Comparison of ENCODE assay signal across 12 mouse cellular contexts in genomic region chr4:137925176-137925575, GRCm38 (mm10).
DNase-seq lines count a peak whose midpoint lies in the region; ATAC-seq and TF ChIP-seq lines count a peak whose summit lies in the region.
"Had no signal": no experiment of that assay in that cellular context is flagged by ENCODE, and none has a peak within 500 bp of the region (broad histone marks: within the 10 kb centered on the region; RNA-seq: fewer than 3 reads in every experiment).

No protein-coding gene starts in this region.

- peaks cover 49% of the 10 kb centered on the region for H3K36me3 ChIP-seq in heart, embryonic 12.5 days
- 0 out of 2 replicates have a peak, but pooled peaks cover 4% of the 10 kb centered on the region for H3K36me3 ChIP-seq in lung, embryonic 16.5 days (ENCODE audit: control insufficient read depth, insufficient read depth, low read length)

- 60% methylated on average over 4 of the region's 4 CpGs for WGBS in heart, embryonic 12.5 days
- WGBS in lung, embryonic 16.5 days = 64% methylated on average over 4 of the region's 4 CpGs

- H3K9ac ChIP-seq in heart, embryonic 12.5 days = no peak overlapping the region
- no peak overlapping the region for H3K9ac ChIP-seq in lung, embryonic 16.5 days (ENCODE audit: low read length)
- H3K9ac ChIP-seq: limb, embryonic 13.5 days had no signal

- H3K4me3 ChIP-seq in heart, embryonic 12.5 days = no peak overlapping the region
- H3K4me3 ChIP-seq in lung, embryonic 16.5 days (ENCODE audit: low read length) = no peak overlapping the region
- H3K4me3 ChIP-seq in embryonic fibroblast, embryonic 13.5 days (ENCODE audit: insufficient read depth, low read length) = no peak overlapping the region
- H3K4me3 ChIP-seq: limb, embryonic 13.5 days had no signal

- 0 out of 2 replicates have a peak overlapping the region, but pooled peaks have one; percentile 6 for H3K27ac ChIP-seq in heart, embryonic 12.5 days (ENCODE audit: poor library complexity, severe bottlenecking)
- H3K27ac ChIP-seq in lung, embryonic 16.5 days (ENCODE audit: low read length) = peak overlapping the region; percentile 36
- peak overlapping the region; percentile 77 for H3K27ac ChIP-seq in embryonic fibroblast, embryonic 13.5 days (ENCODE audit: insufficient read depth, low read length)
- H3K27ac ChIP-seq: limb, embryonic 13.5 days had no signal

- no peak for TF ChIP-seq POLR2A in embryonic fibroblast, embryonic 13.5 days (IDR thresholded peaks at IDR 0.05; ENCODE audit: low read depth, low read length)

- H3K9me3 ChIP-seq in heart, embryonic 12.5 days (replicated peaks) = no peaks in the 10 kb centered on the region
- H3K9me3 ChIP-seq in lung, embryonic 16.5 days (ENCODE audit: control insufficient read depth, low read length) = no peaks in the 10 kb centered on the region
- H3K9me3 ChIP-seq: limb, embryonic 13.5 days had no signal

- H3K4me2 ChIP-seq in heart, embryonic 12.5 days = no peak overlapping the region
- H3K4me2 ChIP-seq in lung, embryonic 16.5 days (ENCODE audit: low read depth, low read length) = no peak overlapping the region
- H3K4me2 ChIP-seq: limb, embryonic 13.5 days; midbrain, embryonic 11.5 days had no signal

- ATAC-seq in heart, embryonic 12.5 days (ENCODE audit: insufficient number of reproducible peaks, low FRiP score) = no peak
- ATAC-seq in lung, embryonic 16.5 days (ENCODE audit: low read depth) = no peak

- no peaks in the 10 kb centered on the region for H3K27me3 ChIP-seq in heart, embryonic 12.5 days (replicated peaks)
- peaks cover 13% of the 10 kb centered on the region for H3K27me3 ChIP-seq in lung, embryonic 16.5 days (ENCODE audit: control insufficient read depth, insufficient read depth, low read depth, low read length)
- H3K27me3 ChIP-seq: limb, embryonic 13.5 days had no signal

- TF ChIP-seq CTCF in embryonic fibroblast, embryonic 13.5 days (IDR thresholded peaks at IDR 0.05; ENCODE audit: borderline replicate concordance, insufficient read depth, low read length) = no peak

- no peak for DNase-seq in heart, adult 8-10 months (ENCODE audit: low spot score)
- no peak for DNase-seq in lung, postnatal 14 days
- DNase-seq in adrenal gland, postnatal 10 days = peak; percentile 71
- DNase-seq in ovary, postnatal 36 days (ENCODE audit: low spot score) = no peak
- DNase-seq: kidney, postnatal 10 days; layer of hippocampus, adult 9-11 months; lung, adult 2 months had no signal

- peaks cover 69% of the 10 kb centered on the region for H3K4me1 ChIP-seq in heart, embryonic 12.5 days (replicated peaks)
- H3K4me1 ChIP-seq in lung, embryonic 16.5 days (replicated peaks; ENCODE audit: control insufficient read depth, insufficient read depth, low read length) = peaks cover 38% of the 10 kb centered on the region
- H3K4me1 ChIP-seq in embryonic fibroblast, embryonic 13.5 days (ENCODE audit: control insufficient read depth, insufficient read depth, low read length) = peaks cover 17% of the 10 kb centered on the region

Comparison
In these comparisons a context has a peak if more than half of its experiments do, and no peak if none do; other contexts are left out.
1. H3K27ac ChIP-seq: peak in every context shown above with its lines; median percentile 77 in embryonic fibroblast, embryonic 13.5 days; 36 in lung, embryonic 16.5 days; 6 in heart, embryonic 12.5 days.